Mouse (Mus musculus) liver, embryonic 15.5 days (tissue): ENCODE data around the gene Lfng. TPM values are rescaled to one million over a fixed set of nuclear protein-coding genes. Genes with fewer than 3 reads are reported as not detected.

Experiments used
- ATAC-seq: fragments of 200-750 bp; cut with Nextera tagmentation; 2 replicates; pipeline ENCODE4 v1.8.0; 2017; ENCODE audit warnings: moderate number of reproducible peaks, mild to moderate bottlenecking, moderate library complexity; ENCODE audit not compliant: insufficient read depth
- H3K27ac ChIP-seq: fragments of 300-500 bp; sonication (generic); replicated peaks from 2 replicates; pipeline ENCODE4 v1.5.1; 2015; ENCODE audit warnings: mild to moderate bottlenecking, inconsistent platforms
- H3K27me3 ChIP-seq: fragments of 300-500 bp; sonication (generic); 2 replicates; pipeline ENCODE4 v1.6.1; 2015; ENCODE audit warnings: mild to moderate bottlenecking, inconsistent platforms
- H3K36me3 ChIP-seq: fragments of 300-500 bp; sonication (generic); replicated peaks from 2 replicates; pipeline ENCODE4 v1.6.1; 2015; ENCODE audit warnings: moderate library complexity, mild to moderate bottlenecking, inconsistent platforms
- H3K4me1 ChIP-seq: fragments of 300-500 bp; sonication (generic); replicated peaks from 2 replicates; pipeline ENCODE4 v1.6.1; 2015; ENCODE audit warnings: inconsistent platforms
- H3K4me2 ChIP-seq: fragments of 300-500 bp; sonication (generic); 2 replicates; pipeline ENCODE4 v1.6.1; 2015; ENCODE audit warnings: moderate library complexity, mild to moderate bottlenecking, inconsistent platforms
- H3K4me3 ChIP-seq: fragments of 300-500 bp; sonication (generic); replicated peaks from 2 replicates; pipeline ENCODE4 v1.5.1; 2015; ENCODE audit warnings: mild to moderate bottlenecking, inconsistent platforms
- H3K9ac ChIP-seq: fragments of 300-500 bp; sonication (generic); 2 replicates; pipeline ENCODE4 v1.6.1; 2015; ENCODE audit warnings: moderate library complexity, mild to moderate bottlenecking, inconsistent platforms
- H3K9me3 ChIP-seq: fragments of 300-500 bp; sonication (generic); replicated peaks from 2 replicates; pipeline ENCODE4 v1.6.1; 2016; ENCODE audit warnings: inconsistent platforms
- WGBS: fragments of 180-500 bp; shearing (Covaris S2); methylation state at CpG from one replicate; pipeline ENCODE4 v1.1.7; 2015; ENCODE audit warnings: mixed read lengths; ENCODE audit not compliant: insufficient replicate concordance; 5-methylcytosine and 5-hydroxymethylcytosine counted together
- polyA plus RNA-seq: library from polyadenylated mRNA; unstranded; fragments of >200 nt; fragmentation: Nextera tagmentation; extraction: Ambion mirVana; gene quantifications from 2 replicates; pipeline ENCODE4 v1.2.1, GENCODE M21; 2015

Gene Lfng
- polyA plus RNA-seq, 1 experiment from 2014 or later = 11.0 TPM

DNA sequence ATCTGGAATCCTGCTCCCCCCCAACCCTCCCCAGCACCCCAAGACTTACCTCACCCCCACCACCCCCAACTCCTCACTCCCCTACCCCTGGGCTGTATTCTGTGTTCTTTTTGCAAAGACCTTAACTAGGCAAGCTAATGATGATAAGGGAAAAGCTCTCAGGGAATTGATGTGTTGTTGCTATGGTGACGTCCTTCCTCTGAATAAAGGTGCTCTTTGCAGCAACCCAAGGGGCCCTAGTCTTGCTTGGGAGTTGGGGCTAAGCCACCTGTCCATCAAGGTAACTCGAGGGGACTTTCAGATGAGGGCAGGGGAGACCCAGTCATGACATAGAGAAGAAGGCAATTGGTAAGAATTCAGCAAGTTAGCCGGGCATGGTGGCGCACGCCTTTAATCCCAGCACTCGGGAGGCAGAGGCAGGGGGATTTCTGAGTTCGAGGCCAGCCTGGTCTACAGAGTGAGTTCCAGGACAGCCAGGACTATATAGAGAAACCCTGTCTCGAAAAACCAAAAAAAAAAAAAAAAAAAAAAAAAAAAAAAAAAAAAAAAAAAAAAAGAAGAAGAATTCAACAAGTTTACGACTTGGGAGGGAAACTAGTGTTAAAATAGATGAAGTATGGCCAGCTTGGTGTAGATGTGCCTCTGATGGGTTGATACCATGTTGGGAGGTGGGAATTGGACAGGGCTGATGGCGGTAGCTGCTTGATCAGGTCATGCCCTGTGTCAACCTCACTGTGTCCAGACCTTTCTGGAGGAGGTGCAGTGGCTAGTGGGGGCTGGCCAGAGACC, 8.4 kb downstream of the Lfng start:
- WGBS = 59% methylated on average over 10 of the region's 10 CpGs
- Histone ChIP-seq H3K9me3 (no peaks in the 10 kb centered on the region), H3K4me2 (peak overlapping the region; percentile 58), H3K27ac (peak overlapping the region; percentile 83), H3K36me3 (peaks cover 45% of the 10 kb centered on the region), H3K4me3 (no peak overlapping the region; the same call in 1 of the 2 replicates), H3K27me3 (peaks cover 20% of the 10 kb centered on the region; the same call in 1 of the 2 replicates), H3K4me1 (peaks cover 77% of the 10 kb centered on the region), H3K9ac (no peak overlapping the region)
- ATAC-seq = no peak

DNA sequence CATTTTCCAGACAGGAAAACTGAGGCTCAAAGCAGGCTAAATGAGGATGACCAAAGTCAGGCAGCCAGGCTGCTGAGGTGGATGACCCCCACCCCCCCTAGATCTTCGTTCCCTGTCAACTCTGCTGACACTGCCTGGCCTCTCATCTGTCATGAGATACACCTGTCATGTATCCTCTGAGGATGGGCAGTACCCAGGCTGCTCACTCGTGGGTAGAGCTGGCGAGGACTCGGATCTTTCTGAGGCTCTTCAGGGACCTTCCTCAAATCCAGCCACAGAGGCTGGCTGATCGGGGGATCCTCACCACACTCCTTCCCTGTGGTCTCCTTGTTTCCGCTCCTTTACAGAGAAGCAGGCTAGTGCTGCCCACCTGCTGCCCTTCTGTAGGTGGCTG, 9.0 kb downstream of the Lfng start:
- Histone ChIP-seq H3K27ac (peak overlapping the region; percentile 73), H3K36me3 (peaks cover 45% of the 10 kb centered on the region), H3K27me3 (peaks cover 14% of the 10 kb centered on the region; the same call in 1 of the 2 replicates), H3K9ac (no peak overlapping the region), H3K4me3 (no peak overlapping the region), H3K4me2 (no peak overlapping the region), H3K9me3 (no peaks in the 10 kb centered on the region), H3K4me1 (peaks cover 71% of the 10 kb centered on the region)
- WGBS = 48% methylated on average over 6 of the region's 6 CpGs
- no peak for ATAC-seq

DNA sequence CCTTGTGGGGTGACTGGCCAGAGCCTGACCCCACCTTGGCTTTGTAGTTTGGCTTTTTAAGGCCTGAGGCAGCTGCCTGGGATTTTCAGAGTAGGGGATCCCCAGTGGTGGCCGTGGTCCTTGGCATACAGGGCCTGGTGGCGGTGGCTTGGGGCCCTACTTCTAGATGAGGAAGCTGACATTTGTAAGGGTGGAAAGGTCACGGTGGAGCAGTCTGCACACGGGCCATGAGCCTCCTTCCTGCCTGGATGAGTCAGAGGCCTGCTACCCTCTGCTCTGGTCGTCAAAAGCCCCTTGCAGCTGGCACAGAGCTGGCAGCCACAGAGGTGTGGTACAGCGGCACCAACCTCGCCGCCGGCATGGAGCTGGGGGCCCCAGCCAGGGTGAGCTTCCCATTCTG, 9.6 kb downstream of the Lfng start:
- ATAC-seq = no peak
- WGBS = 30% methylated on average over 9 of the region's 9 CpGs
- Histone ChIP-seq H3K9ac (no peak overlapping the region; the same call in 1 of the 2 replicates), H3K27me3 (peaks cover 9% of the 10 kb centered on the region; the same call in 1 of the 2 replicates), H3K27ac (peak overlapping the region; percentile 73), H3K4me1 (peaks cover 65% of the 10 kb centered on the region), H3K9me3 (no peaks in the 10 kb centered on the region), H3K4me3 (no peak overlapping the region), H3K36me3 (peaks cover 41% of the 10 kb centered on the region), H3K4me2 (no peak overlapping the region)

DNA sequence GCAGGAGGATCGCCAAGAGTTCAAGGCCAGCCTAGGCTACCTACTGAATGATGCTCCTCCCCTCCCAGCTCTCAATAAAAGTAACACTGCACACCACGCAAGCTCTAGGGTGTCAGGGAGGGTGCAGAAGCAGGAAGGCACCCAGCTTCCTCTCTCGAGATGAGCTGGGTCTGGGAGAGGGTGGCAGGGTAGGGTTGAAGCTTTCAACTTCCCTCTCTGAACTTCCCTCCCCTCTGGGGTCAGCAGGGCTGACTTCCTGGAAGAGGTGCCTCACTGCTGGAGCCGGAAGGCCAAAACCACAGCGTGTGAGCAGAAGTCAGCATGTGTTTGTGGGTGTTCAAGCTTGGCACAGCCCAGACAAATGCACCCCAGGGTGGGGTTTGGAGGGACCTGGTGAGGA, 10.6 kb downstream of the Lfng start:
- H3K4me3 ChIP-seq = no peak overlapping the region
- ATAC-seq = peak; percentile 32; the same call in 1 of the 2 replicates
- H3K4me2 ChIP-seq = no peak overlapping the region
- peak overlapping the region; percentile 73 for H3K27ac ChIP-seq
- peaks cover 30% of the 10 kb centered on the region for H3K36me3 ChIP-seq
- H3K27me3 ChIP-seq = peaks cover under 1% of the 10 kb centered on the region; the same call in 1 of the 2 replicates
- no peaks in the 10 kb centered on the region for H3K9me3 ChIP-seq
- H3K4me1 ChIP-seq = peaks cover 55% of the 10 kb centered on the region
- H3K9ac ChIP-seq = no peak overlapping the region
- WGBS = 23% methylated on average over 5 of the region's 5 CpGs

DNA sequence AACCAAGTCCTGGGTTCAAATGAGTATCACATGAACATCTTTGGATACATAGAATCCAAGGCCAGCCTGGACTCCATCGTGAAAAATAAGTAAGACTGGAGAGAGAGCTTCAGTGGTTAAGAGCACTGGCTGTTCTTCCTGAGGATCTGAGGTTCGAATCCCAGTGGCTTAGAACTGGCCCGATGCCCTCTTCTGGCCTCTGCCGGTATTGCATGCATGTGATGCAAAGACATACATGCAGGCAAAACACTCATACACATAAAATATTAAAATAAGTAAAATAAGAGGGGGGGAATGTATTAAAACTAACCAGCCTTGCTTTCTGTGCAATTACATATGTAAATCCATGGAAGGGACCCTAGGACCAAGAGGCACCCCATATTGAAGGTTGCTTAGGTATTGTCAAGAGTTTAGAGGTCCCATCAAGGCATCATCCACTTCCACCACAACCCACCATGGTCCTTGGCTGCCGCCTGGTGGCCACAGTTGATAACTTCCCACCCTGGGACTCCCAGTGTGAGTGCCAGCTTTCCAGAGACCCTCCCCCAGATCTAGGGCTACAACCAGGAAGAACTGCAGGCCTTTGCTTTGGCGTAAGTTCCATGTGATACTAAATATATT, 12.1 kb downstream of the Lfng start:
- 7% methylated on average over 6 of the region's 6 CpGs for WGBS
- ATAC-seq = no peak

DNA sequence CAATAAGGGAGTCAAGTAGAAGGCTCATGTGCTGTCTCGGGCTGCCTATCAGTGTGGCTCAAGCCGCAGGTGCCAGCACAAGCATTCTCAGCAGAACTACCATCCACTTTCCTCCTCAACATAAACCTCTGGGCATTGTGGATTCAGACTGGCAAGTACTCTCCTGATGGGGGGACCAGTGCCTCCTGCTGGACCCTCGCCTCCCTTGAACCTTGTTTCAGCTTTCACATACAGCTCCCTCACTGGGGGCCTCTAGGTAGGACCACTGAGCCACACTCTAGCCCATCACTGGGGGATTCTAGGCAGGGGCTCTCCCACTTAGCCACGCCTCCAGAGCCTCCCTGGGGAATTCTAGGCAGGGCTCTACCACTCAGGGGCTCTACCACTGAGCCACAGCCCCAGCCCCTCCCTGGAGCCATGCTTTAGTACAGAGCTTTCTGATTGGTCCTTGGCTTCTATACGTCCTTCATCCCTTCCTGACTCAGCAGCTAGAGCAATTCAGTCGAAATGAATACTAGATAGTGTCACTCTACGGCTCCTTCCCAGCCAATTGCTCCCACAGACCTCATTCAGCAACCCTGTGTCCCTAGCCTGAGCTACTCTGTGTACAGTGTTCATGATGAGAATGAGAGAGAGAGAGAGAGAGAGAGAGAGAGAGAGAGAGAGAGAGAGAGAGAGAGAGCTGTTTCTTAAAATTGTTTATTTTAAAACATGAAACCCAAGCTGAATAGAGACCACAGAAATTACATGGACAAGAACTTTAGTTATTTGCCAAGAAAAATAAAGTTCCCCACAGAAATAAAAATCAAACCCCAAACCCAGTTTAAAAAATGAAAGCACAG, 13.0 kb downstream of the Lfng start:
- no peaks in the 10 kb centered on the region for H3K27me3 ChIP-seq
- H3K27ac ChIP-seq = no peak overlapping the region
- no peak for ATAC-seq
- peaks cover 31% of the 10 kb centered on the region for H3K4me1 ChIP-seq
- H3K9ac ChIP-seq = no peak overlapping the region
- H3K9me3 ChIP-seq = no peaks in the 10 kb centered on the region
- no peak overlapping the region for H3K4me3 ChIP-seq
- 37% methylated on average over 7 of the region's 7 CpGs for WGBS
- peaks cover 22% of the 10 kb centered on the region; the same call in 1 of the 2 replicates for H3K36me3 ChIP-seq
- H3K4me2 ChIP-seq = no peak overlapping the region

More for the DNA sequence above, 12.1 kb downstream of the Lfng start:
- Histone ChIP-seq H3K9ac (no peak overlapping the region), H3K4me1 (peaks cover 40% of the 10 kb centered on the region), H3K4me2 (no peak overlapping the region), H3K4me3 (no peak overlapping the region), H3K27me3 (no peaks in the 10 kb centered on the region), H3K36me3 (peaks cover 22% of the 10 kb centered on the region), H3K9me3 (no peaks in the 10 kb centered on the region), H3K27ac (no peak overlapping the region)

DNA sequence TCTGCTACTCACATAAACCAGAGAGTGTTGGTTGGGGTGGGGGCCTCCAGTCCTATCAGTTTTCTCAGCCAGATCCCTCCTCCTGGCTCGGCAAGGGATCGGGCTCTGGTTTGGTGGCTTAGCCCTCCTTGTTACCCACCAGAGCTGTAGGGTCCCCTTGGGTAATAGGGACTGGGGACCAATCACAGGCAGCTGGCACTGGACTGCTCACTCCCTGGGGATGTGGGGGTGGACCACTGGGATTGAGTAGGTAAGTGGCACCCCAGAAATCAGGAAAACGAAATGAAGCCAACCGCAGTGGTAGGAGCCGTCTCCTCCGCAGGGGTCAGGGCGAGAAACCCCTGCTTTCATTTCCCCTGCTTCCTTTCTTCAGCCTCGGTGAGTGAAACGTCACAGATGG, 14.0 kb downstream of the Lfng start:
- no peaks in the 10 kb centered on the region for H3K27me3 ChIP-seq
- H3K4me2 ChIP-seq = no peak overlapping the region
- no peak overlapping the region for H3K27ac ChIP-seq
- no peak overlapping the region for H3K4me3 ChIP-seq
- peaks cover 26% of the 10 kb centered on the region for H3K36me3 ChIP-seq
- no peaks in the 10 kb centered on the region for H3K9me3 ChIP-seq
- 61% methylated on average over 9 of the region's 9 CpGs for WGBS
- H3K4me1 ChIP-seq = peaks cover 23% of the 10 kb centered on the region
- H3K9ac ChIP-seq = no peak overlapping the region
- no peak for ATAC-seq

DNA sequence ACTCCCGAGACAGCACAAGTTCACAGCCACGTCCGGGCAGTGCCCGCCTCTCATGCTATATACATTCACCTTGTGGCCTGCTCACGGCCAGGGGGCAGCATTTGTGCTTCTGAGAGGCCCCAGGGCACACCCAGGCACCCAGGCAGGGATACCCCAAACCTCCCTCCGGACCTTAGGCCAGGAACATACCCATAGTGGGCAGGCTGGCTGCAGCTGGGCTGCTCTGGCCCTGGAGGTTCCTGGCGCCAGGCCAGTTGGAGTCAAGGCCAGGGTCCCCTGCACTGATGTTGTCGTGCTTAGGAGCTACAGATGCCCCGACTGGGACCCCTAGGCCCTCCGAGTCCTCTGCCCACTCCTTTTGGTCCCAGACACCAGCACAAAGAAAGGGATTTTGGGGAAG, 14.4 kb downstream of the Lfng start:
- Histone ChIP-seq H3K9me3 (no peaks in the 10 kb centered on the region), H3K4me3 (no peak overlapping the region), H3K9ac (no peak overlapping the region), H3K36me3 (peaks cover 26% of the 10 kb centered on the region), H3K4me2 (no peak overlapping the region), H3K27me3 (no peaks in the 10 kb centered on the region), H3K4me1 (peaks cover 18% of the 10 kb centered on the region), H3K27ac (no peak overlapping the region)
- WGBS = 73% methylated on average over 10 of the region's 10 CpGs
- no peak for ATAC-seq

DNA sequence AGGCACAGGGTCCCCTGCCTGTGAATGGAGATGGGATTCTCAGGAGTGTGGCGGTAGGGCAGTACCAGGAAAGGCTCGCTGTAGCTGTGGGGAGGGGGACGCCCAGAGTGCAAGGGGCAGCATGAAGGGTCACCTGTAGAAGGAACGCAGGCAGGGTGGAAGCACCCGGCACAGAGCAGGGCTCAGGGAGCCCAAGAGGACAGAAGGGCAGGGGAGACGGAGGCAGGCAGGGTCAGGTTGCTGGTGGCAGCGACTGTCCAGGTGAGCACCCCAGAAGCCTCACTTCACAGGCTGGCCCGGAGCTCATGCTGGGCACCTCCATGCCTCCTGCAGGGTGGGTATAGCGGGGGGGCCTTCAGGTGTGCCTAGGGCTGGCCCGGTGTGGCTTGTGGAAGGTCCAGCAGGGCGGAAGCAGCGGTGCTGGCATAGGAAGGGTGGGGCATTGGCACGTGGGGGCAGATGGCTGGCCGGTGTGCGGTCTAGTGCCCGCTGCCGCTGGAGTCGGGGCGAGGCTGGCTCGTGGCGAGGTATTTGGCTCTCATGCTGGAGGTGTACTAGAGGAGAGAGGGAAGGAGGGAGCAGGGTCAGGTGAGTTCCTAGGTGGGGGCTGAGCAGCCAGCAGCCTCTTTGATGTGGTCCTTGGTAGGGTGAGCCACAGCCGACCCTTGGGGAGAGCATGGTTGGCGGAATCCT, 16.0 kb downstream of the Lfng start:
- WGBS = 84% methylated on average over 23 of the region's 23 CpGs
- Histone ChIP-seq H3K27ac (no peak overlapping the region), H3K36me3 (peaks cover 40% of the 10 kb centered on the region)

DNA sequence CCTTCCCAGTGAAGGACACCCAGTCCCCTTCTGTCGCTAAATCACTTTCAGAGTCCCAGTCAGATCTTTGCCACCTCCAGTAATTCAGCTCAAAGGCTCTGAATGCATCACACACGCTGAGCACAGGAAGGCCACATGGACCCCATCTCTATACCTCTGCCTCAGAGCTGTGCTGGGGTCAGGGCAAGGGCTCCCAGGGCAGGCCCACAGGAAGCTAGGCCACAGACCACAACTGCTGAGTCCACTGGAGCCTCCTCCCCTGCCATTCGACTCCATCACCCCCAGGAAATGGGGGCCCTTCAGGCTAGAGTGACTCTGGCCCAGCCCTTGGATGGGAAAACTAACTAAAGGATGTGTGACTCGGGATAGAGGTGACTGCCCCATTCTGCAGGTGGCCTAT, 16.7 kb downstream of the Lfng start:
- no peak for ATAC-seq
- 47% methylated on average over 4 of the region's 4 CpGs for WGBS
- H3K9ac ChIP-seq = no peak overlapping the region

More for the DNA sequence above, 16.0 kb downstream of the Lfng start:
- peaks cover 2% of the 10 kb centered on the region for H3K4me1 ChIP-seq
- H3K9me3 ChIP-seq = no peaks in the 10 kb centered on the region
- no peaks in the 10 kb centered on the region for H3K27me3 ChIP-seq
- no peak overlapping the region for H3K9ac ChIP-seq
- no peak for ATAC-seq
- H3K4me3 ChIP-seq = no peak overlapping the region
- H3K4me2 ChIP-seq = no peak overlapping the region

More for the DNA sequence above, 16.7 kb downstream of the Lfng start:
- H3K4me2 ChIP-seq = no peak overlapping the region
- no peaks in the 10 kb centered on the region for H3K27me3 ChIP-seq
- H3K27ac ChIP-seq = no peak overlapping the region
- no peak overlapping the region for H3K4me3 ChIP-seq
- no peaks in the 10 kb centered on the region for H3K9me3 ChIP-seq
- peaks cover 46% of the 10 kb centered on the region for H3K36me3 ChIP-seq
- H3K4me1 ChIP-seq = no peaks in the 10 kb centered on the region; the same call in 1 of the 2 replicates
